Mouse (Mus musculus) C2C12 (cell line): ENCODE data around the gene Gp1ba.

Source experiments
- CTCF ChIP-seq: IDR thresholded peaks from one replicate; pipeline ENCODE4 v1.5.1; 2011; ENCODE audit not compliant: control insufficient read depth, insufficient read depth, insufficient read length
- FOSL1 ChIP-seq: IDR thresholded peaks from one replicate; pipeline ENCODE4 v1.8.0; 2011; ENCODE audit warnings: mild to moderate bottlenecking, low read length; ENCODE audit not compliant: poor library complexity, insufficient read depth, severe bottlenecking
- MYOD1 ChIP-seq: IDR thresholded peaks from one replicate; pipeline ENCODE4 v1.6.1; 2011; ENCODE audit warnings: low read depth; ENCODE audit not compliant: control insufficient read depth, insufficient read length
- MYOG ChIP-seq: IDR thresholded peaks from one replicate; pipeline ENCODE4 v1.6.1; 2011; ENCODE audit not compliant: control insufficient read depth, insufficient read length; ENCODE audit errors: extremely low read depth
- USF1 ChIP-seq: IDR thresholded peaks from one replicate; pipeline ENCODE4 v1.6.1; 2011; ENCODE audit warnings: low read depth, mild to moderate bottlenecking, control low read depth, moderate library complexity

DNA sequence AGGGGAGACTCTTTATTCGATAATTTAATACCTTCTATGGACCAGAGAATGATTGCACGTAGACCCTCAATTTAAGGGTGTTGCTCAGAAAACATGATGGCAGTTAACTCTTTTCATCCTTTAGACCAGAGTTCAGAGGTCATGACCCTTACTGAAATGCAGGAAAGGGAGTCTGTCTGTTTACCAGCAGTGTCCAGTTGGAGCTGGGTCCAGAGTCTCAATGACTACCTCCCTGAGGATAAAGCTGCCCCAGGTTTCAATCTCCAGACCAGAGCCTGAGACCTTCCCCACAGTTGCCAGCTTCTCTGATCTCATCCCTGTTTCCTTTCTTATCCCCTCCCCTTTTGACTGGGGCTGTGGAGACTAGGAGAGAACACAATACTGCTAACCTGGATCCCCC, 39.7 kb downstream of the Gp1ba start:
- TF ChIP-seq CTCF (no peak), MYOG (no peak), USF1 (no peak), MYOD1 (no peak), FOSL1 (no peak)
